Mouse (Mus musculus) liver, embryonic 13.5 days (tissue): ENCODE results near the gene Tmed9. TPM values are rescaled to one million over a fixed set of nuclear protein-coding genes. Genes with fewer than 3 reads are reported as not detected.
"Not testable (repeated sequence)": the region's sequence is repeated elsewhere in the genome, so short reads cannot be mapped to it uniquely, and the experiment has no call there.

Experiments
- ATAC-seq: fragments of 200-750 bp; cut with Nextera tagmentation; 2 replicates; pipeline ENCODE4 v1.8.0; 2017; ENCODE audit warnings: low read depth, mild to moderate bottlenecking, moderate number of reproducible peaks, moderate library complexity
- DNase-seq: peaks from one replicate; pipeline ENCODE4 v3.0.0; 2022
- H3K27ac ChIP-seq: fragments of 300-500 bp; sonication (generic); 2 replicates; pipeline ENCODE4 v1.5.1; 2015; ENCODE audit warnings: moderate library complexity, mild to moderate bottlenecking, inconsistent platforms
- H3K27me3 ChIP-seq: fragments of 300-500 bp; sonication (generic); 2 replicates; pipeline ENCODE4 v1.6.1; 2015; ENCODE audit warnings: mild to moderate bottlenecking, inconsistent platforms
- H3K36me3 ChIP-seq: fragments of 300-500 bp; sonication (generic); 2 replicates; pipeline ENCODE4 v1.6.1; 2015; ENCODE audit warnings: mild to moderate bottlenecking, inconsistent platforms
- H3K4me1 ChIP-seq: fragments of 300-500 bp; sonication (generic); replicated peaks from 2 replicates; pipeline ENCODE4 v1.6.1; 2015; ENCODE audit warnings: inconsistent platforms
- H3K4me2 ChIP-seq: fragments of 300-500 bp; sonication (generic); 2 replicates; pipeline ENCODE4 v1.6.1; 2015; ENCODE audit warnings: inconsistent platforms, mild to moderate bottlenecking, moderate library complexity
- H3K4me3 ChIP-seq: fragments of 300-500 bp; sonication (generic); replicated peaks from 2 replicates; pipeline ENCODE4 v1.5.1; 2015; ENCODE audit warnings: mild to moderate bottlenecking, inconsistent platforms
- H3K9ac ChIP-seq: fragments of 300-500 bp; sonication (generic); 2 replicates; pipeline ENCODE4 v1.6.1; 2015; ENCODE audit warnings: mild to moderate bottlenecking, inconsistent platforms
- H3K9me3 ChIP-seq: fragments of 300-500 bp; sonication (generic); replicated peaks from 2 replicates; pipeline ENCODE4 v1.6.1; 2016; ENCODE audit warnings: inconsistent platforms
- WGBS: fragments of 180-500 bp; shearing (Covaris S2); methylation state at CpG from one replicate; pipeline ENCODE4 v1.1.7; 2015; ENCODE audit not compliant: insufficient replicate concordance; 5-methylcytosine and 5-hydroxymethylcytosine counted together
- polyA plus RNA-seq: library from polyadenylated mRNA; unstranded; fragments of >200 nt; fragmentation: Nextera tagmentation; extraction: Ambion mirVana; gene quantifications from 2 replicates; pipeline ENCODE4 v1.2.1, GENCODE M21; 2015

Gene Tmed9
- polyA plus RNA-seq, 1 experiment from 2014 or later: 65.0 TPM

DNA sequence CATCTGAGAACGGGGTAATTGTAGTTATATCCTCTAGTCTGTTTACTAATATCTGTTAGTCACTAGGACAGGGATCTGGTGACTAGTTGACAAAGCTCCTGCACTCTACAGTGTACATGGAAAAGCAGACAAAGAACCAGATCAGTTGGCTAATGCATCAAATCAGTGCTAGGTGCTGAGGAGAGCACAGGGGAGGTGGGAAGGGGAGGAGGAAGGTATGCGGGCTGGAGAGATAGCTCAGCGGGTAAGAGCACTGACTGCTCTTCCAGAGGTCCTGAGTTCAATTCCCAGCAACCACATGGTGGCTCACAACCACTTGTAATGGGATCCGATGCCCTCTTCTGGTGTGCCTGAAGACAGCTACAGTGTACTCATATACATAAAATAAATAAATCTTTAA lies 5.0 kb upstream of the Tmed9 start:
- H3K27ac ChIP-seq, H3K4me2 ChIP-seq, DNase-seq, H3K9ac ChIP-seq, H3K4me3 ChIP-seq, ATAC-seq, H3K27me3 ChIP-seq, H3K9me3 ChIP-seq: not testable (repeated sequence)
- Histone ChIP-seq H3K36me3 (peaks cover 14% of the 10 kb centered on the region), H3K4me1 (peaks cover 33% of the 10 kb centered on the region)
- WGBS: 81% methylated on average over 4 of the region's 4 CpGs

DNA sequence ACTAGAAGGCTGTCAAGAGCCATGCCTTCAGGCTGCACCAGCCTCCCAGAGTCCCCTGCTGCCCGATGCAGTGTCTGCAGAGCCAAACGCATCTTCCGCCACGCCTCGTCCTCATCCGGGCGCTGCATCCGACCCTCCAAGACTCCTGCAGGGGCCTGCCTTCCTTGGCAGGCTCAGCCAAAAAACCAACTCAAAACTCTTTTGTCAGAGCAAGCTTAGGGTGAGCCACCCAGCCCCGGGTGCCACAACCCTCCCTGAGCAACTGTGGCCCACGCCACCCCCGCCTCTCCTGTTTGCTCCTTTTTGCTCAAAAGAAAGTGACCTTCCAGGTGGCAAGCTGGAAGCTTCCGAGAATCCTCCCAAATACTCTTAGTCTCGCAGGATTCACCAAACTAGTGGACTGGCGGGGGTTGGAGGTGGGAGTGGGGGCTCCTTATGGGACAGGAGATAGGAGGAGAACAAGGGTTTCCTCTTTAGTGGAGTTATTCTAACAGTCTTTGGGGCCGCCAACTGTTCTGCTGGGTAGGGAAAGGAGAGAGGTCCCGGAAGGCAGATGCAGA lies 3.7 kb upstream of the Tmed9 start:
- Histone ChIP-seq H3K9ac (peak overlapping the region; percentile 99), H3K4me2 (peak overlapping the region; percentile 97), H3K4me1 (peaks cover 33% of the 10 kb centered on the region), H3K4me3 (peak overlapping the region; percentile 98), H3K36me3 (peaks cover 9% of the 10 kb centered on the region), H3K27ac (peak overlapping the region; percentile 92), H3K27me3 (no peaks in the 10 kb centered on the region), H3K9me3 (no peaks in the 10 kb centered on the region)
- 23% methylated on average over 16 of the region's 16 CpGs for WGBS
- DNase-seq (peak; percentile 6), ATAC-seq (no peak)

DNA sequence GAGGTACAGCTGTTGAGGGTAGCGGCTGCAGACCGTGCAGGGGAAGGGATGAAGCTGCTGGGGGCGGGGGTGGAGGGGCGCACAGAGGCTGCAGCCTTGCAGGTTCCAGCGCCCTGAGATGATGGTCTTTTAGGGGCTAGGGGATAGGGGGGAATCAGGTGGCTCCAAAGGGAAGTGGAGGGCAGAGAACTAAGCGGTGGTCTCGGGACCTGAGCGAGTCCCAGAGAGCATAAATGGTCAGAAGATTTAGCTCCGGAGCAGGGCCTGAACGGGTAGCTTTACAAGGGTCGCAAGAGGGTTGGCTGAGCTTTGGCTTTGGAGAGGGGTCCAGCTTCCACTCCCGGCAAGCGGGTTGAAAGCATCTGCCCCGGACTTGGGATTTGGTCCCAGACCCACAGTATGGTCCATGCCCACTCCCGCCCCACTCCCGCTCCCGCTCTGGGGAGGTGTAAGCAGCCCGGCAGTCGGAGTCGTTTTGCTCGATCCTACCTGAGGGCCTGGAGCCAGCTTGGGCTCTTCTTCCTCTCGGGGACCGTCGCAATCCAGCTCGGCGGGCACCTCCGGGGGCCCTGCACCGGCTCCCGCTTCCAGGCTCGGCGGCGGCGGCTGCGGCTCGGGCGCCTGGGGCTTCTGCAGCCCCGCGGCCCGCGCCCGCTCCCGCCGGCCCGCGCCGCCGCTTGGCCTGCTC lies 3.1 kb upstream of the Tmed9 start:
- peak overlapping the region; percentile 98 for H3K4me3 ChIP-seq
- WGBS: under 1% methylated on average over 43 of the region's 47 CpGs

DNA sequence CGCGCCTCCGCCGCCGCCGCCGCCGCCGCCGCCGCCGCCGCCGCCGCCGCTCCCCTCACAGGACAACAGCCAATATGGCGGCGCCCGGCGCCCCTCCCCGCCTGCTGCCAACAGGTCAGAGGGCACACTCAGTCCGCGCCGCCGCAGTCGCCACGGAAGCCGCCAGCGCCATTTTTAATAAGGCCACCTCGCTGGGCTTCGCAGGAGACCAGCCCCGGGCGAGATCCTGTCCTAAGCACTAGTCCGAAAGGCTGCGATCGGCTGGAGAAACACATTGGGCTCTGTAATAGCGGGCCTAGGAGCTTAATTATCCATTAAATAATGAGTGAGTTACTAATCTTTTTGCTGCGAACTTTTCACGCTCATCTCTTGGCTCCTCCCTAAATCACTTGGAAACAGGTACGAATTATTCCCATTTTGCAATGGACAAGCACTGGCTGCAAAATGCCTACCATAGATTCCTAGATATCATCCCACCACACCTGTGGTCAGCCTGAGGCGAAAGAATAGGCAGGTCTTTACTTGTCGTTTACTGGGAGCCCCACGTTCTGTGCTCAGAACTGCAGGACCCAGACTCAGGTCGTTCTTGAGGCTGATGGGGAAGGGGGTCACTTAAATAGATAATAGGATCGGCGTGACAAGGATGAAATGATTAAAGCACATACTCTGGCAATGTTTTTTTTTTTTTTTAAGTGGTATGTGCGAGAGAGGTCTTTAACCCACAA lies 2.3 kb upstream of the Tmed9 start, which contains the start of gene Fam193b:
Fam193b (minus strand) TSS at position 94 of the 725 bp plus-strand sequence.
- DNase-seq (peak; percentile 94), ATAC-seq (peak; percentile 95)
- 1% methylated on average over 34 of the region's 47 CpGs for WGBS
- peaks cover 33% of the 10 kb centered on the region for H3K4me1 ChIP-seq
- H3K4me3 ChIP-seq: peak within 1 kb of the TSS; percentile 98
- H3K27ac ChIP-seq: peak within 1 kb of the TSS; percentile 92
- no peaks in the 10 kb centered on the region for H3K27me3 ChIP-seq
- H3K9me3 ChIP-seq: no peaks in the 10 kb centered on the region
- peaks cover 7% of the 10 kb centered on the region for H3K36me3 ChIP-seq
- peak within 1 kb of the TSS; percentile 99 for H3K9ac ChIP-seq
- H3K4me2 ChIP-seq: peak within 1 kb of the TSS; percentile 97

More for the DNA sequence above, 3.1 kb upstream of the Tmed9 start:
- peaks cover 33% of the 10 kb centered on the region for H3K4me1 ChIP-seq
- peak overlapping the region; percentile 92 for H3K27ac ChIP-seq
- peak overlapping the region; percentile 97 for H3K4me2 ChIP-seq
- H3K36me3 ChIP-seq: peaks cover 7% of the 10 kb centered on the region
- ATAC-seq (peak; percentile 73), DNase-seq (no peak)
- H3K9ac ChIP-seq: peak overlapping the region; percentile 99
- H3K27me3 ChIP-seq: no peaks in the 10 kb centered on the region
- no peaks in the 10 kb centered on the region for H3K9me3 ChIP-seq

DNA sequence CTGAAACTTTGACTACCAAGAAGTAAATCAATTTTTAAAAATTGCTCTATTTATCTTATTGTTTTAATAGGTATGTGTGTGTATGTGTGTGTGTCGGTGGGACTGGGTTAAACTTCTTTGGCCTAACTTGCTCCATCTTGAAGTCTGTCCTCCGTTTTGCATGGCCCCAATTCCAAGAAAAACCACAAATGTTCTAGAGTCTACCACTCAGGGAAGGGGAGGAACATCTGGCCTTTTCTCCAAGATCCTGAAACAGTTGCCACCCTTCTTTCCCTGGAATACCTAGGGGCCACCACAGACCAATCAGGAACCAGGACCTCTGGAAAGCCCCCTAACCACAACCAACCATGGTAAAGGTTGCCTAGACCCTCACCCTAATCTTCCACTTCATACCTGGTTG lies 1.6 kb upstream of the Tmed9 start:
- Histone ChIP-seq H3K36me3 (peaks cover 4% of the 10 kb centered on the region), H3K9me3 (no peaks in the 10 kb centered on the region), H3K4me1 (peaks cover 33% of the 10 kb centered on the region), H3K27ac (no peak overlapping the region), H3K4me2 (peak overlapping the region; percentile 97; the same call in 1 of the 2 replicates), H3K4me3 (peak overlapping the region; percentile 98; the same call in 1 of the 2 replicates), H3K27me3 (no peaks in the 10 kb centered on the region), H3K9ac (peak overlapping the region; percentile 36; the same call in 1 of the 2 replicates)
- 35% methylated on average over 2 of the region's 2 CpGs for WGBS
- ATAC-seq (no peak), DNase-seq (no peak)

DNA sequence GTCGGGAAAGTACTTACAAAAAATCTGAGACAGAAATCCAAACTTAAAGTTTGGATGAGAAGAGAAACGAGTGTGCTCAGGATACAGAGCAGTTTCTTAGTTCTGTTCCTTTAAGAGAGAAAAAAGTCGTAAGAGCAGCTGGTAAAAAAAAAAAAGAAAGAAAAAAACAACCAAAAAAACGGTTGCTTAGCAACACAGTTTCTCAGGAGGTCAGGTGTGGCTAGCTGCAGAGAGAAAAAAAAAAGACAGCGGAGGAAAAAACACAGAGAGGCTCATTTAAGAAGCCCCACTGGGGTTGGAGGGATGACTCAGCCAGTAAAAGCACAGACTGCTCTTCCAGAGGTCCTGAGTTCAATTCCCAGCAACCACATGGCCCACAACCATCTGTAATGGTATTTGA lies 789 bp downstream of the Tmed9 start:
- Histone ChIP-seq H3K4me1 (peaks cover 22% of the 10 kb centered on the region), H3K9me3 (no peaks in the 10 kb centered on the region), H3K27ac (no peak overlapping the region), H3K4me2 (no peak overlapping the region), H3K9ac (no peak overlapping the region), H3K27me3 (no peaks in the 10 kb centered on the region), H3K36me3 (no peaks in the 10 kb centered on the region), H3K4me3 (no peak overlapping the region)
- no peak for ATAC-seq
- 66% methylated on average over 5 of the region's 5 CpGs for WGBS
- DNase-seq: no peak

DNA sequence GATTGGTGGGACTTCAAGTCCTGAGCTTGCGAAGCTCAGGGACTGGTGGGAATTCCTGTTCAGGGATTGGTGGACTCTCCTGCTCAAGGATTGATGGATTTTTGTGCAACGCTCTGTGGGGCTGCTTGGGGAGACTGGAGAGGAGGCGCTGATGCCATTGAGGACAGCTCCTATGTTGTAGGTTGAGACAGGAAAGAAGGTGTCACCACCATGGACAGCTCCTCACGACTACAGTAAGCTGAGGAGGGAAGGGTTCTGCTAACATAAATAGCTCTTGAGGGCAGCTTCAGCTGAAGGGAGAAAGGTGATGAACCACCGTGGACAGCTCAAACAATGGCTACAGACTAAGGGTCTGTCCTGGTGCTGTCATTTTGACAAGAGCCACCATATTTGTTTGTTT lies 2.4 kb downstream of the Tmed9 start:
- 43% methylated on average over 5 of the region's 5 CpGs for WGBS
- H3K9ac ChIP-seq: no peak overlapping the region
- no peaks in the 10 kb centered on the region for H3K36me3 ChIP-seq
- no peak overlapping the region for H3K4me2 ChIP-seq
- ATAC-seq (no peak), DNase-seq (no peak)
- no peak overlapping the region for H3K27ac ChIP-seq
- peaks cover 11% of the 10 kb centered on the region for H3K4me1 ChIP-seq
- no peaks in the 10 kb centered on the region for H3K9me3 ChIP-seq
- no peaks in the 10 kb centered on the region for H3K27me3 ChIP-seq
- no peak overlapping the region for H3K4me3 ChIP-seq

DNA sequence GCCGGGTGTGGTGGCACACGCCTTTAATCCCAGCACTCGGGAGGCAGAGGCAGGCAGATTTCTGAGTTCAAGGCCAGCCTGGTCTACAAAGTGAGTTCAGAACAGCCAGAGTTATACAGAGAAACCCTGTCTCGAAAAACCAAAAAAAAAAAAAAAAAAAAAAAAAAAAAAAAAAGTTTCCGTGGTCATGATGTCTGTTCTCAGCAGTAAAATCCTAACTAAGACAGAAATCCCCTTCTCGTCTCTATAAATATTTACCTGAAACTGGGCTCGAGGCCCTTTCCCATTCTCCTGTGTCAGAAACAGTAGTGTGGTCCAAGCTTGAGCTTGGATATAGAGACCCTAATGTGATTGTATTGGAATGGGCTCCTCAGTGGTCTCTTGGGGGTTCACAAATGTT lies 3.3 kb downstream of the Tmed9 start:
- 72% methylated on average over 7 of the region's 7 CpGs for WGBS

DNA sequence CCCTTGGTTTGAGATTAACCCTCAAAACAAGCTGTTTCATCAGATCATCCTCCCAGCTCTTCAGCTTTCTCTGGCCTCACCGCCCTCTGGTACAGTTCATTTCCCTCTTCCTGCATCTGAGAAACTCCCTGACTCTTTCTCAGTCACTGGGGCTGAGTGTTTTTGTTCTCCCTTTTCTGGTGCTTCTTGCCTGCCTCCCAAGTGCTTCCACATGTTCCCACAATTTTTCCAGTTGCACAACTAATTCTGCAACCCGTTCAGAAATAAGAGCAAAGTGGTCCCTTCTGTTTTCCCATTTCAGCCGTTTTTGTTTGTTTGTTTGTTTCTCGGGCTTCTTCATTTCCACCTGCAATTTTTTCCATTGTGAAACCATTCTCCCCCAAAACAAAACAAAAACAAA lies 4.6 kb downstream of the Tmed9 start:
- ATAC-seq: no peak
- H3K36me3 ChIP-seq: no peaks in the 10 kb centered on the region
- DNase-seq: no peak
- peaks cover 5% of the 10 kb centered on the region; the same call in 1 of the 2 replicates for H3K27me3 ChIP-seq
- H3K4me3 ChIP-seq: no peak overlapping the region
- H3K9ac ChIP-seq: no peak overlapping the region
- 56% methylated on average over 4 of the region's 4 CpGs for WGBS
- H3K27ac ChIP-seq: no peak overlapping the region
- no peak overlapping the region for H3K4me2 ChIP-seq
- H3K4me1 ChIP-seq: no peaks in the 10 kb centered on the region
- no peaks in the 10 kb centered on the region for H3K9me3 ChIP-seq

More for the DNA sequence above, 3.3 kb downstream of the Tmed9 start:
- not testable (repeated sequence) for H3K27me3 ChIP-seq, DNase-seq, H3K4me2 ChIP-seq, H3K9me3 ChIP-seq, H3K4me1 ChIP-seq, H3K27ac ChIP-seq, H3K9ac ChIP-seq, H3K4me3 ChIP-seq, H3K36me3 ChIP-seq, ATAC-seq

DNA sequence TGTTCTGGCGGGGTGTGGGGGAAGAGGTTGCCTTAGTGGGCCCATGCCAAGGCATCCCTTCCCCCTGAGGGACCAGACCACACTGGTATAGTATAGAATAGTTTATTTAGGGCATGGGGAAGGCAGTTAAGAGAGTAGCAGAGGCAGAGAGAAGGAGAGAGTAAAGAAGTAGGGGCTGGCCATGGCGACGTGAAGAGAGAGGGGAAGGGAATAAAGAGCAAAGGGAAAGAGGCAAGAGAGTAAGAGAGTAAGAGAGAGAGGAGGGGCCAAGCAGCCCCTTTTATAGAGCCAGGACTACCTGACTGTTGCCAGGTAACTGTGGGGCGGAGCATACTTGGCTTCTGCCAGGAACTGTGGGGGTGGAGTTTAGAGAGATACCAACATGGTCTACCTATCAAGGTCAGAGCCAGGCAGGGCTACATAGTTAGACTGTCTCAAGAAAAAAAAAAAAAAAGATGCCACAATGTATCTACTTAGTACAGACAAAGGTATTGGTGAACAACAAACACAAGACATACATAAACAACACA lies 18.5 kb downstream of the Tmed9 start:
- no peak overlapping the region for H3K9ac ChIP-seq
- H3K27me3 ChIP-seq: 0 out of 2 replicates have a peak, but pooled peaks cover 12% of the 10 kb centered on the region
- peaks cover 26% of the 10 kb centered on the region for H3K4me1 ChIP-seq
- no peak for DNase-seq
- peaks cover 29% of the 10 kb centered on the region for H3K36me3 ChIP-seq
- H3K4me2 ChIP-seq: 0 out of 2 replicates have a peak overlapping the region, but pooled peaks have one; percentile 15
- no peak overlapping the region for H3K4me3 ChIP-seq
- ATAC-seq: peak; percentile 31; the same call in 1 of the 2 replicates
- no peaks in the 10 kb centered on the region for H3K9me3 ChIP-seq
- WGBS: 71% methylated on average over 4 of the region's 4 CpGs
- H3K27ac ChIP-seq: no peak overlapping the region
